Mouse (Mus musculus) gastrocnemius, adult 2 months (tissue): ENCODE data around the gene Sh3rf3. TPM values are rescaled to one million over a fixed set of nuclear protein-coding genes. Genes with fewer than 3 reads are reported as not detected.
A peak's percentile ranks its signal among the peaks of the same experiment; 100 is the strongest.

ENCODE experiments used
- DNase-seq: peaks from one replicate; pipeline ENCODE4 v3.0.0; 2022
- H3K27ac ChIP-seq: fragments of 200-600 bp; 2 replicates; pipeline ENCODE4 v1.8.1; 2022; ENCODE audit warnings: mild to moderate bottlenecking
- H3K4me3 ChIP-seq: fragments of 200-600 bp; 2 replicates; pipeline ENCODE4 v1.8.1; 2022; ENCODE audit warnings: mild to moderate bottlenecking, moderate library complexity
- CTCF ChIP-seq: fragments of 200-600 bp; IDR thresholded peaks from 2 replicates; pipeline ENCODE4 v1.8.1; 2022; ENCODE audit warnings: antibody characterized with exemption, mild to moderate bottlenecking, moderate library complexity
- intact Hi-C: fragments of 180-260 bp; cut with DNase I; formaldehyde crosslinking; loops from one replicate; pipeline ENCODE4 v1.15.1; 2025
- total RNA-seq, 2 experiments: library from RNA; stranded (reverse); gene quantifications; 2 replicates each; pipeline ENCODE4 v1.2.3; 2021

Gene Sh3rf3
- total RNA-seq, 2 experiments from 2014 or later, result 0.41 to 1.0 TPM

GRCm38 (mm10) chr10:58982546-58983154 is 169.5 kb downstream of the Sh3rf3 start:
- H3K27ac ChIP-seq, result no peak overlapping the region
- TF ChIP-seq CTCF, result no peak
- H3K4me3 ChIP-seq, result no peak overlapping the region
- intact Hi-C loops, result no loop called here
- no peak for DNase-seq

DNA sequence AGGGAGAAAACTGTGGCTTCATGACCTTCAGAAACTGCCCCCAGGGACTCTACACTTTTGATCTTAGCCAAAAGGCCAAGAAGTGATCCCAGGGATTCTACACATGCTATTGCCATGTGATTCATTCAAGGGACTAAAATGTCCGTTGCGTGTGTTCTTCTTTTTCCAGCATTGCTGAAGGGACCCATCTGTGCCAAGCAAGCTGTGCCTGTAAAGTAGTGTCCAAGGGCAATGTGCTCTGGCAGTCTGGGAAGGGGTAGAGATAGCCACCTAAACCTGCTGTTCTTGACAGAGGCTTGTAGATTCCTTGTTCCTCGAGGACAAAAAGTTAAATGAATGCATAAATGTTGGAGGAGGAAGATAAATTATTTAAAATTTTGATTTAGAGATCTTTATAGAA is 178.5 kb downstream of the Sh3rf3 start:
- TF ChIP-seq CTCF, result no peak
- H3K27ac ChIP-seq, result no peak overlapping the region
- intact Hi-C loops, result no loop called here
- DNase-seq, result no peak
- H3K4me3 ChIP-seq, result no peak overlapping the region

GRCm38 (mm10) chr10:58994726-58995125 is 181.6 kb downstream of the Sh3rf3 start:
- Histone ChIP-seq H3K4me3 (no peak overlapping the region), H3K27ac (no peak overlapping the region)
- DNase-seq, result no peak
- TF ChIP-seq CTCF, result no peak
- intact Hi-C loops, result loop anchor here (2.0 kb wide), 1 partner anchor 182 kb away; the partner anchor contains the start of gene Sh3rf3

DNA sequence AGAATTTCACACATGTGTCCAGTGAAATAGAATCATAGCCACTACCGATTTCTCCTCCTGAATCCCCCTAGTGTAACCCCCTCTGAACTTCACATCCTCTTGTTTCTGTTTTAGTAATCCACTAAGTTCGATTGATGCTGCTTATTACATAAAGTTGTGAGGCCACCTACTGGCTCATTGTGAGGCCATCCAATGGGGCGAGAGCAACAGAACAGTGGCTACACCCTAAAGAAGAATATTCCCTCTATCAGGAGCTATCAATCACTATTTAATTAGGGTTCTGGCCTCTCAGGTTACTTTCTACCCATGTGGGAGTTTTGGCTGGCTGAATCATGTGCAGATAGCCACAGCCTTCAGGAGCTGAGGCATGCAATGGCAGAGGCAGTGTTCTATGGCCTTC is 182.0 kb downstream of the Sh3rf3 start:
- intact Hi-C loops, result loop anchor here (2.0 kb wide), 1 partner anchor 182 kb away; the partner anchor contains the start of gene Sh3rf3
- no peak for DNase-seq
- peak; percentile 45 for TF ChIP-seq CTCF
- Histone ChIP-seq H3K4me3 (no peak overlapping the region), H3K27ac (no peak overlapping the region)

GRCm38 (mm10) chr10:59002361-59002760 is 189.2 kb downstream of the Sh3rf3 start:
- Histone ChIP-seq H3K27ac (no peak overlapping the region), H3K4me3 (no peak overlapping the region)
- intact Hi-C loops, result no loop called here
- no peak for DNase-seq
- no peak for TF ChIP-seq CTCF

DNA sequence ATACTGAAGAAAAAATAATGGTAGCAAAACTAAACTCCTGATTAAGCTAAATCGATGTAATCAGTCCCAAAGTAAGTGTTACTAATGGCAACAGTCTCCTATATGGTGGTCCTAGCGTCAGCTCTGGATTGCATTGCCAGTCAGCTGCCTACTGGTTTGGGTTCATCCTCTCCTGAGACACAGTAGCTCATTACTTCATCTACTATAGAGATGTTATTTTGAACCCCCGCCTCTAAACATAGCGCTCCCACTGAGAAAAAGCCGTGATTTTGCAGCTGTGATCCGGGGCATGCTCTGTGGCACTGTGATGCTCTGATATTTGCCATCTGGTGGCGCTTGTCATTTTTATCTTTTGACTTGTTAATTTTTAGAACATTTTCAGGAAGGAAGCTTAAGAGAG is 198.3 kb downstream of the Sh3rf3 start:
- Histone ChIP-seq H3K4me3 (no peak overlapping the region), H3K27ac (no peak overlapping the region)
- TF ChIP-seq CTCF, result no peak
- intact Hi-C loops, result no loop called here
- no peak for DNase-seq

DNA sequence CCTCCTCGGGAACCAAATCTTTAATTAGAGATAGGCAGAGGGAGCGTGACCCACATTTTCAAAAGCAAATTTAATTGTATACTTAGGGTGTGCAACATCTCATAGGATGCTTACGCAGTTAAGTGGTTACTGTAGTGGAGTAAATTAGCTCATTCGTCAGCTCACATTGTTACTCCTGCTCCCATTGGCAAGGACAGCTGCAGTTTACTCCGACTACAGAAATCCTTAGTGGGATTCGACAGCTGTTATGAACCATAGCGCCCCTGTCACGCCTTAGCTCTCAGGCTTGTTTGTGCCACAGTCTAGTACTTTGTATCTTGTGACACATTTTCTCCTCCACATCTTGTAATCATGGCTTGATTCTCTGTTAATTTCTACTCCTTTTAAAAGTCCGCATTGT is 200.5 kb downstream of the Sh3rf3 start:
- Histone ChIP-seq H3K27ac (no peak overlapping the region), H3K4me3 (no peak overlapping the region)
- intact Hi-C loops, result no loop called here
- TF ChIP-seq CTCF, result no peak
- DNase-seq, result no peak

GRCm38 (mm10) chr10:59019302-59019973 is 206.3 kb downstream of the Sh3rf3 start:
- Histone ChIP-seq H3K4me3 (no peak overlapping the region), H3K27ac (no peak overlapping the region)
- no peak for DNase-seq
- intact Hi-C loops, result no loop called here
- peak; percentile 15; the same call in 1 of the 2 replicates for TF ChIP-seq CTCF

DNA sequence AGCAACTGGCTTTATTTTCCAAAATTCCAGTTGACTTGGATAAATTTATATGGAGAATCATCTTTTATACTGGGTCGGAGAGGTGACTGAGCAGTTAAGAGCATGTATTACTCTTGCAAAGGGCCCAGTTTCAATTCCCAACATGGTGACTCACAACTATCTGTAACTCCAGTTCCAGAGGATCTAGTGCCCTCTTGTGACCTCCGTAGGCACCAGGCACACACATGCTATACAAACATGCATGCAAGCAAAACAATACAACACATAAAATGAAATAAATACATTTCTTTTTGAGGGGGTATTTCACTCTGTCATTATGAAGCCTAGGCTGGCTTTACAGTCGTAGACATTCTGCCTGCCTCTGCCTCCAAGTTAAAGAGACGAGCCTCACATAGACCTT is 237.3 kb downstream of the Sh3rf3 start:
- no peak overlapping the region for H3K27ac ChIP-seq
- intact Hi-C loops, result no loop called here
- H3K4me3 ChIP-seq, result no peak overlapping the region
- TF ChIP-seq CTCF, result no peak; the same call in 1 of the 2 replicates
- DNase-seq, result no peak

GRCm38 (mm10) chr10:59056294-59056693 is 243.1 kb downstream of the Sh3rf3 start:
- DNase-seq, result no peak
- Histone ChIP-seq H3K4me3 (no peak overlapping the region), H3K27ac (no peak overlapping the region)
- intact Hi-C loops, result no loop called here
- no peak for TF ChIP-seq CTCF

- no peak for TF ChIP-seq CTCF
- DNase-seq, result no peak
- intact Hi-C loops, result no loop called here
- no peak overlapping the region for H3K4me3 ChIP-seq
- H3K27ac ChIP-seq, result no peak overlapping the region
Observed at GRCm38 (mm10) chr10:59066804-59067203, 253.6 kb downstream of the Sh3rf3 start.

GRCm38 (mm10) chr10:59072827-59073226 is 259.7 kb downstream of the Sh3rf3 start:
- Histone ChIP-seq H3K27ac (no peak overlapping the region), H3K4me3 (no peak overlapping the region)
- DNase-seq, result no peak
- intact Hi-C loops, result no loop called here
- no peak for TF ChIP-seq CTCF

GRCm38 (mm10) chr10:59076681-59077080 is 263.5 kb downstream of the Sh3rf3 start:
- DNase-seq, result no peak
- H3K27ac ChIP-seq, result no peak overlapping the region
- no peak overlapping the region for H3K4me3 ChIP-seq
- intact Hi-C loops, result no loop called here
- TF ChIP-seq CTCF, result no peak

- intact Hi-C loops, result no loop called here
- no peak for TF ChIP-seq CTCF
- Histone ChIP-seq H3K4me3 (no peak overlapping the region), H3K27ac (no peak overlapping the region)
- peak; percentile 46 for DNase-seq
Observed at GRCm38 (mm10) chr10:59077909-59078308, 264.8 kb downstream of the Sh3rf3 start.
